Mouse (Mus musculus) neural tube, embryonic 14.5 days (tissue): Measurements from ENCODE around the gene Cct5. TPM values are rescaled to one million over a fixed set of nuclear protein-coding genes. Genes with fewer than 3 reads are reported as not detected.

Source experiments
- ATAC-seq: fragments of 200-750 bp; cut with Nextera tagmentation; 2 replicates; pipeline ENCODE4 v1.8.0; 2017; ENCODE audit warnings: low read depth, mild to moderate bottlenecking, moderate TSS enrichment, moderate library complexity
- H3K27ac ChIP-seq: fragments of 300-500 bp; sonication (generic); 2 replicates; pipeline ENCODE4 v1.5.1; 2014; ENCODE audit warnings: low read depth, mild to moderate bottlenecking, control low read depth, low read length, moderate library complexity, mixed read lengths
- H3K27me3 ChIP-seq: fragments of 300-500 bp; sonication (generic); 2 replicates; pipeline ENCODE4 v1.6.1; 2014; ENCODE audit warnings: low read length; ENCODE audit not compliant: control insufficient read depth, insufficient read depth
- H3K36me3 ChIP-seq: fragments of 300-500 bp; sonication (generic); 2 replicates; pipeline ENCODE4 v1.6.1; 2014; ENCODE audit warnings: low read length, mixed read lengths; ENCODE audit not compliant: control insufficient read depth, insufficient read depth
- H3K4me1 ChIP-seq: fragments of 300-500 bp; sonication (generic); 2 replicates; pipeline ENCODE4 v1.6.1; 2014; ENCODE audit warnings: low read length; ENCODE audit not compliant: control insufficient read depth, insufficient read depth
- H3K4me2 ChIP-seq: fragments of 300-500 bp; sonication (generic); 2 replicates; pipeline ENCODE4 v1.6.1; 2014; ENCODE audit warnings: mild to moderate bottlenecking, low read depth, low read length, control low read depth
- H3K4me3 ChIP-seq: fragments of 300-500 bp; sonication (generic); 2 replicates; pipeline ENCODE4 v1.5.1; 2014; ENCODE audit warnings: low read depth, low read length, control low read depth, mixed read lengths
- H3K9ac ChIP-seq: fragments of 300-500 bp; sonication (generic); replicated peaks from 2 replicates; pipeline ENCODE4 v1.6.1; 2014; ENCODE audit warnings: low read depth, mild to moderate bottlenecking, control low read depth, low read length, mixed read lengths
- H3K9me3 ChIP-seq: fragments of 300-500 bp; sonication (generic); 2 replicates; pipeline ENCODE4 v1.6.1; 2016; ENCODE audit warnings: low read length; ENCODE audit not compliant: control insufficient read depth
- WGBS: fragments of 180-500 bp; shearing (Covaris S2); extraction: QIAGEN DNeasy Blood & Tissue Kit; methylation state at CpG from one replicate; pipeline ENCODE4 v1.1.7; 2014; 5-methylcytosine and 5-hydroxymethylcytosine counted together
- polyA plus RNA-seq: library from polyadenylated mRNA; unstranded; fragments of >200 nt; fragmentation: Nextera tagmentation; extraction: Ambion mirVana; gene quantifications from 2 replicates; pipeline ENCODE4 v1.2.1, GENCODE M21; 2014

The Cct5 gene
- polyA plus RNA-seq, 1 experiment from 2014 or later: 498 TPM

DNA sequence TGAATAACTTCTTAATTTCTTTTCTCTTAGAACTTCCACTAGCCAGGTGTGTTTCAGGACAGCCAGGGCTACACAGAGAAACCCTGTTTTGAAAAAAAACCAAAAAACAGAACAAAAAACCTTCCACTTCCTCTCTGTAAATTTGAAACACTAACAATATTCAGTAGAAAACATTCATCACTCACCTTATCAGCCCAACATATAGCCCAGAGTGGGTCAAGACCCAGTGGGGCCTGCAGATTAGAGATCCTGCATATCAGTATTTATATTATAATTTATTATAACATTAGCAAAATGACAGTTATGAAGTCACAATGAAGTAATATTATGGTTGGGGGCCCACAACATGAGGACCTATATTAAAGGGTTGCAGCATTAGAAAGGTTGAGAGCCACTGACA is 27.9 kb downstream of the Cct5 start:
- no peak for ATAC-seq
- Histone ChIP-seq H3K4me3 (no peak overlapping the region), H3K9me3 (no peaks in the 10 kb centered on the region)

DNA sequence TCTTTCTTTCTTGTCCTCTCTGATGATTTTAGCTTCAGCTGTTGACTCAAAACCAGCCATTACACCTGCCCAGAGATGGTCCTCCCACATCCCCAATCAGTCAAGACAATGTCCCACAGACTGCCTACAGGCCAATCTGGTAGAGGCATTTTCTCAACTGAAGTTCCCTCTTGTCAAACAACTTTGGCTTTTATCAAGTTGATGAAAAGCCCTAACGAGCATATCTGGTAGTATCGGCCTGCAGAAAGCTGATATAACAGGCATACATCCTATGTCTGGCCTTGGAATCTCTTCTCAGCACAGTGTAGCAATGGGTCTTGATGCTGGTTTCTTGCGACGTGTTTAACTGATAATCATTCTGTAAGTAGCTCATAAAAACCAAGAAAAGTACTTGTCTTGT is 28.3 kb downstream of the Cct5 start:
- Histone ChIP-seq H3K9ac (no peak overlapping the region), H3K4me3 (no peak overlapping the region), H3K4me1 (no peaks in the 10 kb centered on the region), H3K27me3 (no peaks in the 10 kb centered on the region), H3K4me2 (no peak overlapping the region), H3K27ac (no peak overlapping the region), H3K36me3 (no peaks in the 10 kb centered on the region), H3K9me3 (no peaks in the 10 kb centered on the region)
- WGBS: 92% methylated on average over 4 of the region's 4 CpGs
- no peak for ATAC-seq

More for the DNA sequence above, 27.9 kb downstream of the Cct5 start:
- Histone ChIP-seq H3K27me3 (no peaks in the 10 kb centered on the region), H3K4me1 (no peaks in the 10 kb centered on the region), H3K4me2 (no peak overlapping the region), H3K36me3 (no peaks in the 10 kb centered on the region), H3K9ac (no peak overlapping the region), H3K27ac (no peak overlapping the region)

GRCm38 (mm10) chr15:31571906-31572722 is 29.5 kb downstream of the Cct5 start:
- no peaks in the 10 kb centered on the region for H3K27me3 ChIP-seq

DNA sequence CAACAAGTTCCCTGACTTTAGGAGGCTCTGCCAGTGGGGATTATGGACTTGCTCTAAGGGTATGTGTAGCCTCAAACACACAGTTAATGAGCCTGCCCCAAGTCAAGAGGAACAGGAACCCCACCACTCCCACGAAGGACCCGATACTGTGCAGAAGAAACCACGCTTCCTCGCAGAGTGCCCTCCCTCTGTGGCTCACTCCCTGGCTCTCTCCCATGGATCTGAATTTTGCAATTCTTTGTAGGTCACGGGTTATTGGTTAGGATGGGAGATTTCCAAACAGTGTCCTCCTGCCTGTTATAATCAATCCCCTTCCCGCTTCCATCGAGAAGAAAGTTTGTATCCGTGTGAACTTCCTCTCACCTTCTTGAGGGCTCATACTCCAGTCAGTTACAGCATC is 30.6 kb downstream of the Cct5 start:
- Histone ChIP-seq H3K9ac (no peak overlapping the region), H3K4me1 (no peaks in the 10 kb centered on the region), H3K9me3 (no peaks in the 10 kb centered on the region), H3K36me3 (no peaks in the 10 kb centered on the region), H3K27me3 (no peaks in the 10 kb centered on the region), H3K27ac (no peak overlapping the region), H3K4me3 (no peak overlapping the region), H3K4me2 (no peak overlapping the region)
- 94% methylated on average over 8 of the region's 8 CpGs for WGBS
- ATAC-seq: no peak

More at GRCm38 (mm10) chr15:31571906-31572722, 29.5 kb downstream of the Cct5 start:
- Histone ChIP-seq H3K4me2 (no peak overlapping the region), H3K4me1 (no peaks in the 10 kb centered on the region), H3K9me3 (no peaks in the 10 kb centered on the region), H3K27ac (no peak overlapping the region), H3K4me3 (no peak overlapping the region), H3K9ac (no peak overlapping the region), H3K36me3 (no peaks in the 10 kb centered on the region)
- no peak for ATAC-seq
- WGBS: 88% methylated on average over 16 of the region's 16 CpGs

DNA sequence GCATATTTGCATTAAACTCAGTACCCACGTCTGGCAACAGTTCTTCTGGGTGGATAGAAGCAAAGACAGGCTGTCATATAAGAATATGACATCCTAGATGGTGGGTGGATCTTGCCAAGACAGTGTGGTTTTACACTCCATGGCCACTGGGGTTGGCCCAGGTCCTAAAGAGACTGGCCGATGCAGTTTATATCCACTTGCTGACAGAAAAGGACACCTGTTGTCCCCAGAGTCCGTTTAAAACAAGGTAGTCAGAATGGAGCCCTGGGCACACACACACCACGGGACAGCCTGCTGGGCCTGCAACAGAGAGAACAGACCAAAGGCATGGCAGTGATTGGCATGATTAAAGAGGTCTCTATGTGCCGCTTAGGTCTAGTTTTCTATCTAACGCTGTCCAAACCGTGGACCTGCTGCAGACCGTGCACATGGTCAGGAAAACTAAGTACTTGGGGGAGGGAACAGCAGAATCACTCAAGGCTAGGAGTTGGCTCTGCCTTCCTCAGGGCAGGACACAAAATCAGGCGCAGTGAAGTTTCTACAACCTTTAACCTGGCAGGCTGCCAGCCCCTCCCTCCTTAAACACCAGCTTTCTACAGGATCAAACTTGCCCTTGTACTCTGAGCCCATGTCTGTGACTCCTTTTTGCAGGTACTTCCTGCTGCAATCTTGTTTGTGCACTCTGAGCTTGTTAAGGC is 32.1 kb downstream of the Cct5 start:
- 71% methylated on average over 9 of the region's 9 CpGs for WGBS
- no peak for ATAC-seq
- Histone ChIP-seq H3K9me3 (no peaks in the 10 kb centered on the region), H3K4me2 (no peak overlapping the region), H3K9ac (no peak overlapping the region), H3K4me1 (no peaks in the 10 kb centered on the region), H3K36me3 (no peaks in the 10 kb centered on the region), H3K27me3 (no peaks in the 10 kb centered on the region), H3K4me3 (no peak overlapping the region), H3K27ac (no peak overlapping the region)

DNA sequence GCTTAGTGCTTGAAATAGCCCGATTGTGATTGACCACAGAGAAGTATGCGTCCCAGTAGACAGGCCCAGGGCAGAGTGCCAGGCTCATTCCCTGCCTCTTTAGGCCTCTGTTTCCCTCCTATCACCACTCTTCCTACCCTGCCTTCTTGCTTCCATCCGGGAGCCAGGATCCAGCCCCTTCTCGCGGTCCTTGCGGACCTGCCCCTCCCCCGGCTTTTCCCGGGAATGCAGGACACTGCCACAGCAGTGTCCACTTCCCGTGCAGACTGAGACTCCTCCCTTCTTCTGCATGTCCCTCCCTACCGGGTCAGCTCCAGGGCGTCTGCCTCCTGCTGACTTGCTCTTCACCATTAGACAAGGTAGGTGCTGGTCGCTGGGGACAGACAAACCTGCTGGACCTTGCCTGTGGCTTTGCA is 33.0 kb downstream of the Cct5 start:
- Histone ChIP-seq H3K36me3 (no peaks in the 10 kb centered on the region), H3K9me3 (no peaks in the 10 kb centered on the region), H3K4me3 (no peak overlapping the region), H3K4me1 (no peaks in the 10 kb centered on the region), H3K9ac (no peak overlapping the region), H3K27me3 (no peaks in the 10 kb centered on the region), H3K27ac (no peak overlapping the region), H3K4me2 (no peak overlapping the region)
- peak; percentile 34; the same call in 1 of the 2 replicates for ATAC-seq
- 20% methylated on average over 12 of the region's 12 CpGs for WGBS

GRCm38 (mm10) chr15:31567431-31567830 is 34.2 kb downstream of the Cct5 start:
- Histone ChIP-seq H3K4me2 (no peak overlapping the region), H3K4me3 (no peak overlapping the region), H3K27ac (no peak overlapping the region), H3K27me3 (no peaks in the 10 kb centered on the region), H3K4me1 (no peaks in the 10 kb centered on the region), H3K9me3 (no peaks in the 10 kb centered on the region), H3K9ac (no peak overlapping the region), H3K36me3 (no peaks in the 10 kb centered on the region)
- 72% methylated on average over 7 of the region's 7 CpGs for WGBS
- no peak for ATAC-seq

GRCm38 (mm10) chr15:31565786-31566185 is 35.8 kb downstream of the Cct5 start:
- Histone ChIP-seq H3K4me1 (no peaks in the 10 kb centered on the region), H3K4me2 (no peak overlapping the region), H3K4me3 (no peak overlapping the region), H3K27me3 (no peaks in the 10 kb centered on the region), H3K9ac (no peak overlapping the region), H3K36me3 (no peaks in the 10 kb centered on the region), H3K9me3 (no peaks in the 10 kb centered on the region), H3K27ac (no peak overlapping the region)
- no peak for ATAC-seq
- WGBS: 82% methylated on average over 1 of the region's 1 CpGs

GRCm38 (mm10) chr15:31565184-31565583 is 36.4 kb downstream of the Cct5 start, which contains the start of gene Cmbl:
Cmbl (plus strand) TSS chr15:31565389.
- Histone ChIP-seq H3K4me1 (no peaks in the 10 kb centered on the region), H3K36me3 (no peaks in the 10 kb centered on the region), H3K9ac (no peak within 1 kb of the TSS), H3K9me3 (no peaks in the 10 kb centered on the region), H3K4me2 (no peak within 1 kb of the TSS), H3K27ac (no peak within 1 kb of the TSS), H3K27me3 (no peaks in the 10 kb centered on the region), H3K4me3 (no peak within 1 kb of the TSS)
- 65% methylated on average over 5 of the region's 5 CpGs for WGBS
- ATAC-seq: no peak
